In the genomic region with DNA sequence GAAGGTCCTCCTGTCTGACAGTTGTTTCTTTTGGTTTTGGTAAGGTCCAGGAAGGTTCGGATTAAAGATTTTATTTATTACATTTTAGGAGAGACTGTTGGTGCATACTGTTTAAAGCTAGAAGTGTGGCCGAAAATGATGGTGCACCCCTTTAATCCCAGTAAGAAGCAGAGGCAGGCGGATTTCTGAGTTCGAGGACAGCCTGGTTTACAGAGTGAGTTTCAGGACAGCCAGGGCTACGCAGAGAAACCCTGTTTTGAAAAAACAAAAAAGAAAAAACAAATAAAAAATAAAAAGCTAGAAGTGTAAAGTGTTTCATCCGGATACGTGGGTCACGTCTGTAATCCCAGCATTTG, we compare ENCODE assay signal across 8 mouse cellular contexts. TPM values are rescaled to one million over a fixed set of nuclear protein-coding genes. Genes with fewer than 3 reads are reported as not detected.
DNase-seq lines count a peak whose midpoint lies in the region; ATAC-seq and TF ChIP-seq lines count a peak whose summit lies in the region.

No protein-coding gene starts in this region.

- DNase-seq in lung, postnatal 4 days, result no peak
- DNase-seq in cerebellum, postnatal 4 days (ENCODE audit: low spot score in 2 of 2), result no peak
- DNase-seq in retina, embryonic 14.5 days (ENCODE audit: low spot score), result no peak
- no peak for DNase-seq in gastrocnemius, postnatal 4 days (ENCODE audit: low spot score in 2 of 2)

- TF ChIP-seq CTCF in olfactory bulb, adult 2 months (IDR thresholded peaks at IDR 0.05; ENCODE audit: insufficient read depth, low read depth, low read length), result no peak

- peak overlapping the region; percentile 66; the same call in 1 of the 2 replicates for H3K9ac ChIP-seq in lung, embryonic 15.5 days
- H3K9ac ChIP-seq in limb, embryonic 13.5 days, result peak overlapping the region; percentile 71; the same call in 1 of the 2 replicates

- H3K27ac ChIP-seq in lung, embryonic 15.5 days, result peak overlapping the region; percentile 53; the same call in 1 of the 2 replicates
- H3K27ac ChIP-seq in limb, embryonic 13.5 days, result no peak overlapping the region
- H3K27ac ChIP-seq in olfactory bulb, adult 2 months (ENCODE audit: insufficient read depth, low read depth, low read length), result peak overlapping the region; percentile 8; the same call in 1 of the 2 replicates

- WGBS in lung, embryonic 15.5 days, result 20% methylated on average over 8 of the region's 8 CpGs
- WGBS in limb, embryonic 13.5 days, result 34% methylated on average over 8 of the region's 8 CpGs
- WGBS in olfactory bulb, adult 2 months, result 33% methylated on average over 8 of the region's 8 CpGs

- H3K4me1 ChIP-seq in lung, embryonic 15.5 days, result 0 out of 2 replicates have a peak, but pooled peaks cover 3% of the 10 kb centered on the region
- 0 out of 2 replicates have a peak, but pooled peaks cover 3% of the 10 kb centered on the region for H3K4me1 ChIP-seq in limb, embryonic 13.5 days
- H3K4me1 ChIP-seq in olfactory bulb, adult 2 months (ENCODE audit: control insufficient read depth, insufficient read depth, low read length), result no peaks in the 10 kb centered on the region

- H3K9me3 ChIP-seq in lung, embryonic 15.5 days, result no peaks in the 10 kb centered on the region
- H3K9me3 ChIP-seq in limb, embryonic 13.5 days, result no peaks in the 10 kb centered on the region

- no peak for TF ChIP-seq POLR2A in olfactory bulb, adult 2 months (IDR thresholded peaks at IDR 0.05; ENCODE audit: insufficient read depth, low read depth, low read length)

- no peaks in the 10 kb centered on the region for H3K36me3 ChIP-seq in lung, embryonic 15.5 days
- H3K36me3 ChIP-seq in limb, embryonic 13.5 days, result peaks cover 7% of the 10 kb centered on the region; the same call in 1 of the 2 replicates

- peak overlapping the region; percentile 69 for H3K4me2 ChIP-seq in lung, embryonic 15.5 days
- peak overlapping the region; percentile 73 for H3K4me2 ChIP-seq in limb, embryonic 13.5 days (replicated peaks)

- peak; percentile 19; the same call in 1 of the 2 replicates for ATAC-seq in lung, embryonic 15.5 days (ENCODE audit: borderline replicate concordance, extremely low read depth, low FRiP score, low TSS enrichment)
- ATAC-seq in erythroblast, adult 5-6 weeks (replicated peaks; ENCODE audit: low FRiP score, poor library complexity, severe bottlenecking), result peak; percentile 60
- ATAC-seq in limb, embryonic 13.5 days (ENCODE audit: low FRiP score, low read depth), result peak; percentile 52; the same call in 1 of the 2 replicates

- H3K4me3 ChIP-seq in lung, embryonic 15.5 days, result peak overlapping the region; percentile 70
- peak overlapping the region; percentile 63 for H3K4me3 ChIP-seq in limb, embryonic 13.5 days
- peak overlapping the region; percentile 70 for H3K4me3 ChIP-seq in olfactory bulb, adult 2 months (ENCODE audit: insufficient read depth, low read depth, low read length)

- H3K27me3 ChIP-seq in lung, embryonic 15.5 days, result no peaks in the 10 kb centered on the region
- no peaks in the 10 kb centered on the region for H3K27me3 ChIP-seq in limb, embryonic 13.5 days

RNA-seq across cellular contexts. Expression of a gene that starts 0.3 kb away (rescaled TPM):
- polyA plus RNA-seq in lung, embryonic 15.5 days (2015; fragmentation: Nextera tagmentation; extraction: Ambion mirVana), result 45.7 and 51.1 TPM in 2 replicates
- 6.9 and 16.3 TPM in 2 replicates for total RNA-seq in erythroblast, adult 5-6 weeks (2015; ENCODE audit: low replicate concordance)
- 20.6 and 22.9 TPM in 2 replicates for total RNA-seq in erythroblast, adult 5-6 weeks (2017; ENCODE audit: low replicate concordance)
- polyA plus RNA-seq in limb, embryonic 13.5 days (2015; fragmentation: Nextera tagmentation; extraction: Ambion mirVana), result 63.9 and 67.0 TPM in 2 replicates
- not detected in 2 replicates for polyA plus RNA-seq in olfactory bulb, adult 2 months (2012; ENCODE audit: insufficient read depth, insufficient read length, low replicate concordance, missing spikeins)
- 10 to 100 TPM; 28.6 to 31.4 TPM for total RNA-seq in gastrocnemius, postnatal 4 days (2021)

RNA-seq across cellular contexts. Expression of a gene that starts 17.6 kb away (rescaled TPM):
- polyA plus RNA-seq in lung, embryonic 15.5 days (2015; fragmentation: Nextera tagmentation; extraction: Ambion mirVana), result 0.07 and 0.20 TPM in 2 replicates
- total RNA-seq in erythroblast, adult 5-6 weeks (2015; ENCODE audit: low replicate concordance), result not detected in 2 replicates
- 0.68 TPM in 1 of 2 replicates, not detected in the other for total RNA-seq in erythroblast, adult 5-6 weeks (2017; ENCODE audit: low replicate concordance)
- polyA plus RNA-seq in limb, embryonic 13.5 days (2015; fragmentation: Nextera tagmentation; extraction: Ambion mirVana), result 0.23 and 0.28 TPM in 2 replicates
- polyA plus RNA-seq in olfactory bulb, adult 2 months (2012; ENCODE audit: insufficient read depth, insufficient read length, low replicate concordance, missing spikeins), result not detected in 2 replicates
- under 1 TPM; 0.20 to 0.26 TPM for total RNA-seq in gastrocnemius, postnatal 4 days (2021)

RNA-seq across cellular contexts. Expression of a gene that starts 21.1 kb away (rescaled TPM):
- 97.0 and 99.5 TPM in 2 replicates for polyA plus RNA-seq in lung, embryonic 15.5 days (2015; fragmentation: Nextera tagmentation; extraction: Ambion mirVana)
- total RNA-seq in erythroblast, adult 5-6 weeks (2015; ENCODE audit: low replicate concordance), result 27.7 and 28.2 TPM in 2 replicates
- total RNA-seq in erythroblast, adult 5-6 weeks (2017; ENCODE audit: low replicate concordance), result 22.3 and 31.5 TPM in 2 replicates
- polyA plus RNA-seq in limb, embryonic 13.5 days (2015; fragmentation: Nextera tagmentation; extraction: Ambion mirVana), result 132 and 133 TPM in 2 replicates
- 611 TPM in 1 of 2 replicates, not detected in the other for polyA plus RNA-seq in olfactory bulb, adult 2 months (2012; ENCODE audit: insufficient read depth, insufficient read length, low replicate concordance, missing spikeins)
- total RNA-seq in gastrocnemius, postnatal 4 days (2021), result 10 to 100 TPM; 31.9 to 40.1 TPM

RNA-seq across cellular contexts. Expression of a gene that starts 25.2 kb away (rescaled TPM):
- 430 and 452 TPM in 2 replicates for polyA plus RNA-seq in lung, embryonic 15.5 days (2015; fragmentation: Nextera tagmentation; extraction: Ambion mirVana)
- total RNA-seq in erythroblast, adult 5-6 weeks (2015; ENCODE audit: low replicate concordance), result 50.9 and 58.1 TPM in 2 replicates
- 40.6 and 55.3 TPM in 2 replicates for total RNA-seq in erythroblast, adult 5-6 weeks (2017; ENCODE audit: low replicate concordance)
- polyA plus RNA-seq in limb, embryonic 13.5 days (2015; fragmentation: Nextera tagmentation; extraction: Ambion mirVana), result 513 and 546 TPM in 2 replicates
- polyA plus RNA-seq in olfactory bulb, adult 2 months (2012; ENCODE audit: insufficient read depth, insufficient read length, low replicate concordance, missing spikeins), result not detected in 2 replicates
- 100 to 1,000 TPM; 381 to 422 TPM for total RNA-seq in gastrocnemius, postnatal 4 days (2021)

RNA-seq across cellular contexts. Expression of a gene that starts 30.1 kb away (rescaled TPM):
- polyA plus RNA-seq in lung, embryonic 15.5 days (2015; fragmentation: Nextera tagmentation; extraction: Ambion mirVana), result 10.0 and 10.1 TPM in 2 replicates
- not detected in 2 replicates for total RNA-seq in erythroblast, adult 5-6 weeks (2015; ENCODE audit: low replicate concordance)
- total RNA-seq in erythroblast, adult 5-6 weeks (2017; ENCODE audit: low replicate concordance), result not detected in 2 replicates
- 9.8 TPM in 2 replicates for polyA plus RNA-seq in limb, embryonic 13.5 days (2015; fragmentation: Nextera tagmentation; extraction: Ambion mirVana)
- not detected in 2 replicates for polyA plus RNA-seq in olfactory bulb, adult 2 months (2012; ENCODE audit: insufficient read depth, insufficient read length, low replicate concordance, missing spikeins)
- under 1 TPM in 1 of 2 experiments, not detected in 1; 0.16 TPM for total RNA-seq in gastrocnemius, postnatal 4 days (2021)
